Mouse (Mus musculus): Measurements from ENCODE around the gene Epb41l3.
"Not testable (repeated sequence)": the region's sequence is repeated elsewhere in the genome, so short reads cannot be mapped to it uniquely, and the experiment has no call there.

Epb41l3 gene

DNA sequence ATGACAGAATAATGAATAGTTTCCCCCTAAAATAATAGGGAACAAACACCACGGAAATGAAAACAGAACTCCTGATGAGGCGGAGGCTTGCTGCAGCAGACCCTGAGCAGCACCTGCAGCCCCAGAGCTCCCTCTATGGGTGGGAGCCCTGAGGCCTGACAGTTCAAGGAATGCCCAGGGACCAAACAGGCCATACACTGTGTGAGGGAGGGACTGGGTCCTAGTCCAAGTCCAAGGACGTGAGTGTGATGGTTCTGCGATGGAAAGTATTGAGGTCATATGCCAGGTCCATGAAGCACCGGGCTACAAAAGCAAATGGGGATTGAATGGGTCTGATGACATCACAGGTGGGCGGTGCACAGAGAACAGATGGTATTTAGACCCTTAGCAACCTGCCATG, 33.7 kb downstream of the Epb41l3 start:
- no peak for DNase-seq

- DNase-seq = no peak
Measured at GRCm38 (mm10) chr17:69112232-69112631, 36.7 kb downstream of the Epb41l3 start.

DNA sequence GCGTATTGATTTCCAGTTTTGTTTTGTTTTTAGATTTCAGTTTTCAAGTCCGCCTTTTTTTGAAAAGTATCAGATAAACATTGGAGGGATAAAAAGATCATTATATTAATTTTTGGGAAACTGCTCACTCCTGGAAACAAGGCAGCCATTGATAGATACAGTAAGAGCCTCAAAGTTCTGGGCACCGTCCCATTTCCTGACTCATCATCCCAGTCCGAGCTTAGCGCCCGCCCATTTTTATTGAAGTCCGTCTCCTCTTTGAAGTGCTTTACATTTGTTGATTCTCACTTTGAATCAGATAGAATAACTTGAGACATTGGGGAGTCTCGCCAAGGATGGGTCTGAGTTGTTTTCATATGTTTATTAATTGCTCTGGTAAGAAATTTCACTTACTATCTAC, 43.7 kb downstream of the Epb41l3 start:
- DNase-seq = no peak

GRCm38 (mm10) chr17:69120533-69121358, 45.3 kb downstream of the Epb41l3 start:
- no peak for DNase-seq

DNA sequence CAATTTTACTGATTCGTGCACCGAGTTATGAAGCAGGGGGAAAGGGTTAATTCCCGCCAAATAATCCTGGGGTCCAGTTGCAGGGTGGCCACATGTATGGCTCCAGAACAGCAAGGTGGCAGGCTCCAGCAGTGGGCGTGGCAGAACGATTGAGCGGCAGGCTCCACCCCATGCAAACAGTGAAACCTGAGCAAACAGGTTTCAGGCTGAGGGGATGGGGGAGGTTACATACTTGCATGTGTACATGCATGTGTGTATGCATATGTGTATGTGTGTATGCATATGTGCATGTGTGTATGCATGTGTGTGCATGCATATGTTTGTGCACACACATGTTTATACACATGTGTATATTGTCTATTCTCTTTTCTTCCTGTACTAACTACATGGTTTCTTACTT, 46.9 kb downstream of the Epb41l3 start:
- DNase-seq = not testable (repeated sequence)

DNA sequence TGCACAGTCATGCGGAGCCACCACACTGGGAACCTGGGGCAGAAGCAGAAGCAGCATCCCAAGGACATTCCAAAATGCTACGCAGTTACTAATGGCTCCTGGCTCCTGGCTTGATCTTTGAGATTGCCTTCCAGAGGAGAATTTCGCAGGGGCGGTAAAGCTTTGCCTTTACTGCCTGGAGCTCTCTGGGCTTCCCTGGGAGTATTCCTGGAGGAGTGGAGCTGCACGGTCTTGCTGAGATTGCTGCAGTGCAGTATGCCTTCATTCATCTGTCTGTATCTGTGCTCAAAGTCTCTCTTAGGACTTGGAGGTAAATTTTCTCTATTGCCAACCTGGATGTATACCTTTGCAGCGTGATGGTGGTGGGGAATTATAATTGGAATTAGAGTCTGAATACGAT, 52.0 kb downstream of the Epb41l3 start:
- DNase-seq = no peak

DNA sequence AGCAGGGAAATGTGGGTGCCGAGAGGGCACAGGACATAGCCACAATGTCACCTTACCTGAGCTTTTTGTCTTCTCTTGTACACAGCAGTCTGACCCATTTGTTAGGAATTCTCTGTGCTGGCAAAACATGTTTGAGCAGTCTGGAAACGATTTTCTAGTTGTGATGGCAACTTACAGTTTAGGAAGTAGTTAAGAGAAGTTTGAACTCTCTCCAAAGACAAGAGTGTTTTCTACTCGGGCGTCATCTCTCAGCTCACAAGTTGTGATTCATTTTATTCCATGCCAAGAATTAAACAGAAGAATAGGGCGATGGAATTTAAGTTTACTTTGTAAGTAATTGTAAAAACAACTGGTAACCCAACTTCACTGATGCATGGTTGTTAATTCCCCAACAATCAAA, 52.5 kb downstream of the Epb41l3 start:
- DNase-seq = no peak

DNA sequence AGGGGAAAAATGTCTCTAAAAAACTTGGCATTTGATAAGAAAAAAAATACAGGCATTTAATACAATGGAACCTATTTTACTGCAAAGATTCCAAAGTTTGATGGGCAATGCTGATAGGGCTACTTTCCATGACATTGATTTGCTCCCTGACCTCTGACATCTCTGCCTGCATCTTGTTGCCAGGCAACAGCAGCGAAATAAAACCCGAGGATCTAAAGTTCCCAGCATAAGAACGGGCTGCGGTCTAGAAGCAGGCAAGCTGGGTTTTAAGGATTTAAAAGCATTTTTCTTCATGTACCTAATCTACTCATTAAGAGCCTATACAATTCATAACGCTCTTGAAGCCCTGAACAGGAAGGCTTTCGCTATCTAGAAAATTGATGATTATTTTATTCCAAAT, 54.0 kb downstream of the Epb41l3 start:
- no peak for DNase-seq

- DNase-seq = no peak
Measured at GRCm38 (mm10) chr17:69143017-69143416, 67.5 kb downstream of the Epb41l3 start.

DNA sequence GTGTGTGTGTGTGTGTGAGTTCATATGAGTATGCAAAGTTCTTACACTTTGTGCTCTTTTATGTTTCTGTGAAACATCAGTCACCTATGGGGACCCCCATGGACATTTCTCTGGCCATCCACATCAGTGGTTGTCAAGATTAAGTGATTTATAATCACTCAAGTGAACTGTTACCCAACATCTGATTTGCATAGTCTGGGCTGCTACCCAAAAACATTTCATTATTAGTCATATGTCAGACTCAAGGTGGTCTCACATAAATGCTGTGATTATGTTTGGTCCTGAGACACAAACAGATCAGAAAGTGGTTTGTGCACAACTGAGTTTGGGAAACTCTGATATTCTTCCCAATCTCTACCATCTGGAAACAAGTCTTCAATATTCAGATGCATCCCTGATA, 75.3 kb downstream of the Epb41l3 start:
- DNase-seq = no peak

- no peak for DNase-seq
Measured at GRCm38 (mm10) chr17:69151281-69151680, 75.8 kb downstream of the Epb41l3 start.

DNA sequence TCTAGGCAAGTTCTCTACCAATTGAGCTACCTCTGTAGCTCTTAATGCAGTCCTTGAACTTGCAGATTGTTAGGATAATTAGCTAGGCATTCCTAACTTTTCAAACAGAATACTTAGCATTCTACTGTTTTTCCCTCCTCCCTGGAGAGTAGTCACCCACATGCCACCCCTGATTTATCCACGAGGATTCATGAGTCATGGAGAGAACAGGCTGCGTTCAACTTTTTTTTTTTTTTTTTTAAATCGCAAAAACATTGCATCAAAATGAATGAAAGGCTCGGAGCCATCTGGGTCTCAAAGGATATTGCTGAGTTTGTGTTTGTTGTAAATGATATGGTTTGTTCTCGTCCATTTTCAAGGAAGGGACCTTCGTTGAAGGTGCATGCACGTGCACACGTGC, 79.6 kb downstream of the Epb41l3 start:
- DNase-seq = no peak

- no peak for DNase-seq
Measured at GRCm38 (mm10) chr17:69156522-69157100, 81.1 kb downstream of the Epb41l3 start.

DNA sequence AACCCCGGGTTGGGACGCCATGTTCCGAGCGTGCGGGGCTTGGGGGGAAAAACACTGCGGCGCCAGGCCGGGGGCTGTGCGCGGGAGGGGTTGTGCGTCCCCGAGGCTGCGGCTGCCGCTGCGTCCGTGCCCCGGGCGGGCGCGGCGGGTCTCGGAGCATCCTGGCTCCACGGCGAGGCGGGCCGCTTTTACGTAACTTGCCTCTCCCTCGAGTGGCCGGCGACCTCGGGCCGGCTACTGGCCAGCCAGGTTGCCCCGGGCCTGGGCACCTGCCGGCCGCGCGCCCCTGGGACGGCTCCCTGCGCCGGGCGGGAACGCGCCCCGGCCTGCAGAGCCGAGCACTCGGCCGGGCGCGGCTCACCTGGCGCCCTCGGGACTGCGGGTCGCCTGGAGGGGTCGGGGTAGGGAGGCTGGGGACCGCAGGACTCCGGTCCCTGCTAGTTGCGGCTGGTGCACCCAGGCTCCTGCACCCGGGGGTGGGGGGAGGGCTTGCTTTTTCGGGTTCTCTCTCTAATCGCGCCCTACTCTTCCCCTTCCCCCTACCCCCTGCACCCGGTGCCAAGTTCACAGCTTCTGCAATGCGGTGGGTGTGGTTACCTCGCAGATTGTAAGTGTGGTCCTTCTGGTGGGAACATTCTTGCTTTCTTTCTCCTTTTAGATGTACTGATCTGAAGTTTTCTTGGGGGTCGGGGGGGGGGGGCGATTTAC, 81.8 kb downstream of the Epb41l3 start:
- no peak for DNase-seq

DNA sequence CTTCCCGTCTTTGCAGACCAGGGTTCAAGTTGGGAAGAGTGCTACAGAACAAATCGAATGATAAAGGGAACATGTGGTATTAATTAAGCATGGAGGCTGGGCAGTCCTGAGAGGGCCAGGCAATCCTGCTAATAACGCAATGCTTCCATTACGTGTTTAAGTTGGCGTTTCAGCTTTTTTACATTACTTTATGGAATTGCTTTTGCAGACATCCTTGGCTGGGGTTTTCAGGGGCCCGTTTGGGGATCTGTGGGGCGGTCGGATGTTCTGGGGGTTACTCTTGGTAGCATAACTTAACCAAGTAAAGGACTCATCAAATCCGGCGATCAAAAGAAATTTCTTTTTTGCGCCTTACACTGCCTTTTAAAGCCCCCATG, 82.3 kb downstream of the Epb41l3 start:
- no peak for DNase-seq

DNA sequence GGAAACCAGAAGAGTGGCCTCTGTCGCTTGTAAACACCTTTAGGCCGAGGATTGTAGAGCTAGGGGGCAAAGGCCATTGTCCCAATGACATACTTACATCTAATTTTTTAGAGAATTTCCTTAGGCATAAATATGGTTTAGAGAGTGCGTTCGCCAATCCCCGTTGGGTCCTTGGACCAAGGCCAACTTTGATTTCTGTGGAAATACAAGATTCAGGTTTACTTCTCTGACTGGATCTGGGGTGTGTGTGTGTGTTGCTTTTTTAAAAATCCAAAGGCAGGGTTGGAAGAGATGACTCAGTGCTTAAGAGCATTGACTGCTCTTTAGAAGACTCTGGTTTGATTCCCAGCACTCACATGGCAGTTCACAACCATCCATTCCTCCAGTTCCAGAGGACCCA, 83.2 kb downstream of the Epb41l3 start:
- no peak for DNase-seq

GRCm38 (mm10) chr17:69162731-69163130, 87.2 kb downstream of the Epb41l3 start:
- DNase-seq = no peak

DNA sequence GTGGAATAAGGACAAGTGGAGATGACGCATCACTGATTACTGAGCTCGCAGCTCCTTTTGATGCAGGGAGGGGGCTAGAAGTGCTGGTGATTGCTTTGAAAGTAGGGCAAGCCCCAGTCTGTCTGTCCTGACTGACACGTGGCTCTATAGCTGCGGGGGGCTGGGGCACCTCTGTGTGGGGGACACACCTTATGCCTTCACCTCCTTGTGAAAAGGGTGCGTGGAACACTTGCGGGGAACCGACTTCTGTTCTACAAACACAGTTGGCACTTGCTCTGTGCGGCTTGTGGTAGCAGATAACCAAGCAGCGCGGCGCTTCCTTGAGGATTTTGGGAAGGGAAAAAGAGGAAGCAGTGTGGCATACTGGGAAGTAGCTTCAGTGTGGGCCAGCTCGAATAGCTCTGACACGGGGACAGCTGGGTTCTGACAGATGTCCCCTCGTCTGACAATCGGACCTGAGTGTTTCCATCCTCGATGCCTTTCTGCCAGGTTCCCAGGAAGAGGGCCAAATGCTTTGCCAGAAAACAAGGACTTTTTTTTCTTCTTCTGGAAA, 101.5 kb downstream of the Epb41l3 start:
- no peak for DNase-seq

GRCm38 (mm10) chr17:69177954-69178353, 102.5 kb downstream of the Epb41l3 start:
- no peak for DNase-seq

DNA sequence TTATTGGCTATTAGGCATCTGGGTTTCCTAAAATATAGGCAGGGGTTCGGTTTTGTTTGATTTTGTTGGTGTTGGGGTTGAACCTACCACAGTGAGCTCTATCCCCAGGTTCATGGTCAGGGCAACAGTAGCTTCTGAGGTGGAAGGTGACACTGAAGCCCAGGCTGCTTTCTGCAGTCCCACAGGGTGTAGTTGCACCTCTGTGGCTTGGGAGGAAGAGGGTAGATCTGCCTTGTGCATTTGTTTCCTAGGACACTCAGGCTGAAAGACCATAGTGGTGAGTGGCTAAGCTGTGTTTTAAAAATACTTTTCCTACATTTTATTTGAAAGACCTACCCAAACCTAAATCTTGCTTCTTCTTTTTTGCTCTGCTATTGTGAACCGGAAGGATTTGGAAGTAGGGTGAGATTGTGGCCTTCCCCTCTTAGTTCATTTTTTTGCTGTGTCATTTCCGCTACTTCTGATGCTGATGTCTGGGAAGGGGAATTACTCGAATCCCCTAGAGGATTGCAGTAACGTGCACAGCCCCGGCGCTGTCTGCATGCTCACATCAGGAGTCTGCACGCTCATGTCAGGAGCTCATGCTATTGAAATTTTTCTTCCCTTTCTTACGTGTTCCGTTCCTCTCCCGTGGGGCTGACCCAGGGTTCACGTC, 105.5 kb downstream of the Epb41l3 start:
- DNase-seq = no peak

DNA sequence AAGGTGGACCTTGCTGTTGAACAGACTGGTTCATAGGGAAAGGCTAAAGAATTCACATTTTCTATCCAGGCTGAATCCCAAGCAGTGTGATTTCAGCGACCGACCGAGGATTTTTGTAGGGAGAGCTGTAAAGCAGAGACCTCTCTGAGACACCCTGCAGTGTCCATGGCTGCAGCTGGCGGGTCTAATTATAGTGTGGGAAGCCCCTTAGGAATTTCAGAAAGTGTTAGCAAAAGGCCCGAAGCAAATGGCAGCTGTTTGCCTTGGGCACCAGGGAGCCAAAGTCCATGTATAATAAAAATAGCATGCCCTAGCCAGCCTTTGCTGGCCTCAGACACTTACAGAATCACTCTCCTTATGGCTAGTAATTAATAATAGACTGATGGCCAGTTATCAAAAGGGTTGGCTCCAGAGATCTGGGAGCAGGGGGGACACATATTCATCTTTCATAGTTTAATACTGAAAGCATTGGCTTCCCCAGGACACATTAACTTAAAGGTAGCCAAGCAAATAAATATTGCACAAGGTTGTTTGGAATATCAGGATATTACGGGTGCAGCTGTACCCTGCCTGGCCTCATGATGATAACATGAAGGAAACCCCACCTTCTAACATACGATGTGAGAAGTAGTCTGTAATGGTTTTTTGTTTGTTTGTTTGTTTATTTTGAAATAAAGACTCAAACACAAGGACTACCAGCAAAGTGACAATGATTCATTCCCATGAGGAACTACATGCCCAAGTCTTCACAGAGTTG, 106.3 kb downstream of the Epb41l3 start:
- no peak for DNase-seq

- DNase-seq = no peak
Measured at GRCm38 (mm10) chr17:69187794-69188193, 112.3 kb downstream of the Epb41l3 start.
